Mouse (Mus musculus): ENCODE results near the gene Gnl2.

DNA sequence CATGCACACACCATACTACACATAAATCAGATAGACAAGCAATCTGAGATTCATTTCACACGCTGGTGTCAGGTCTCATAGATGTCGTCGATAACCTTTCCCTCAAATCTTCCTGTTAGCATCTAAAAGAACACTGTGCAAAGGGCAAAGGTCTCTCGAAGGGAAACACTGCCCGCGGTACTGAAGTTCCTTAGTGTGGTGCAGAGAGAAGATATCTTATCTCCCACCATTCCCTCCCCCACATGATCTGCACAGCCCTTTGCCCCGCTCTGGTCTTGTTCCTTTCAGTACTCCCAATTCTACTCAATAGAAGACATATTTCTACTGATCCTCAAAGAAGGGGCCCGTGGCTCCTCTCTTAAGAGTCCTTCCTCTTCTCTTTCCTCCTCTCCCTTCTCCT, 13.4 kb upstream of the Gnl2 start:
- TF ChIP-seq CTCF (IDR thresholded peaks at IDR 0.05; ENCODE audit: low read depth) (no peak), EP300 (IDR thresholded peaks at IDR 0.05; ENCODE audit: low read depth) (no peak)
